Mouse (Mus musculus) midbrain, embryonic 12.5 days (tissue): ENCODE measurements around the gene Tagln. TPM values are rescaled to one million over a fixed set of nuclear protein-coding genes. Genes with fewer than 3 reads are reported as not detected.

Source experiments
- ATAC-seq: fragments of 200-750 bp; cut with Nextera tagmentation; 2 replicates; pipeline ENCODE4 v1.8.0; 2017; ENCODE audit warnings: low read depth, moderate TSS enrichment, moderate library complexity; ENCODE audit not compliant: low FRiP score
- H3K27ac ChIP-seq: fragments of 300-500 bp; sonication (generic); replicated peaks from 2 replicates; pipeline ENCODE4 v1.5.1; 2016; ENCODE audit warnings: mild to moderate bottlenecking
- H3K27me3 ChIP-seq: fragments of 300-500 bp; sonication (generic); 2 replicates; pipeline ENCODE4 v1.6.1; 2016; ENCODE audit warnings: mild to moderate bottlenecking
- H3K36me3 ChIP-seq: fragments of 300-500 bp; sonication (generic); 2 replicates; pipeline ENCODE4 v1.6.1; 2016
- H3K4me1 ChIP-seq: fragments of 300-500 bp; sonication (generic); 2 replicates; pipeline ENCODE4 v1.6.1; 2016
- H3K4me2 ChIP-seq: fragments of 300-500 bp; sonication (generic); replicated peaks from 2 replicates; pipeline ENCODE4 v1.6.1; 2016; ENCODE audit warnings: mild to moderate bottlenecking, moderate library complexity
- H3K4me3 ChIP-seq: fragments of 300-500 bp; sonication (generic); 2 replicates; pipeline ENCODE4 v1.5.1; 2016; ENCODE audit warnings: mild to moderate bottlenecking
- H3K9ac ChIP-seq: fragments of 300-500 bp; sonication (generic); replicated peaks from 2 replicates; pipeline ENCODE4 v1.6.1; 2016; ENCODE audit warnings: mild to moderate bottlenecking, moderate library complexity
- H3K9me3 ChIP-seq: fragments of 300-500 bp; sonication (generic); 2 replicates; pipeline ENCODE4 v1.6.1; 2016; ENCODE audit warnings: mild to moderate bottlenecking
- WGBS: fragments of 180-500 bp; shearing (Covaris S2); methylation state at CpG from one replicate; pipeline ENCODE4 v1.1.7; 2016; 5-methylcytosine and 5-hydroxymethylcytosine counted together
- polyA plus RNA-seq: library from polyadenylated mRNA; unstranded; fragments of >200 nt; fragmentation: Nextera tagmentation; extraction: Ambion mirVana; gene quantifications from 2 replicates; pipeline ENCODE4 v1.2.1, GENCODE M21; 2016

Gene Tagln
- polyA plus RNA-seq, 1 experiment from 2014 or later, result 31.6 TPM

DNA sequence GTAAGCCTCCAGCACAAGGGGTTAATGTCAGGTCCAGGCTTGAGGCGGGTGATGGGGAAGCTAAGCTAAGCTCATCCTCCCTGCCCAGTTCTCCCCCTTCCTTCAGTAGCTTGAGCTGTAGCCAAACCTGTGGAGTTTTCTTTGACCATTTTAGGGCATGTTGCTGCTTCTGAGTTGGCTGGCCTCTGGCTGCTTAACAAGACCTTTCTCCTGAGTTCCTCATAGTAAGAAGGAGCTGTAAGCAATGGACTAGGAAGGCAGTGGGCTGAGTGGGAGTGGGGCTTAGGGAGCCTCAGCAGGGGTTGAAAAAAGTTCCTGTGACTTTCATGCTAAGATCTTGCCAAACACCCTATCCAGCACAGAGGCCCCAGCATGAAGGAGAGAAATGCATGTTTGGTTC, 16.0 kb downstream of the Tagln start:
- no peaks in the 10 kb centered on the region for H3K27me3 ChIP-seq
- H3K9me3 ChIP-seq, result no peaks in the 10 kb centered on the region
- H3K4me3 ChIP-seq, result no peak overlapping the region
- H3K4me2 ChIP-seq, result no peak overlapping the region
- peaks cover 76% of the 10 kb centered on the region for H3K36me3 ChIP-seq
- no peaks in the 10 kb centered on the region for H3K4me1 ChIP-seq
- no peak for ATAC-seq
- no peak overlapping the region for H3K27ac ChIP-seq
- 52% methylated on average over 1 of the region's 1 CpGs for WGBS
- no peak overlapping the region for H3K9ac ChIP-seq

DNA sequence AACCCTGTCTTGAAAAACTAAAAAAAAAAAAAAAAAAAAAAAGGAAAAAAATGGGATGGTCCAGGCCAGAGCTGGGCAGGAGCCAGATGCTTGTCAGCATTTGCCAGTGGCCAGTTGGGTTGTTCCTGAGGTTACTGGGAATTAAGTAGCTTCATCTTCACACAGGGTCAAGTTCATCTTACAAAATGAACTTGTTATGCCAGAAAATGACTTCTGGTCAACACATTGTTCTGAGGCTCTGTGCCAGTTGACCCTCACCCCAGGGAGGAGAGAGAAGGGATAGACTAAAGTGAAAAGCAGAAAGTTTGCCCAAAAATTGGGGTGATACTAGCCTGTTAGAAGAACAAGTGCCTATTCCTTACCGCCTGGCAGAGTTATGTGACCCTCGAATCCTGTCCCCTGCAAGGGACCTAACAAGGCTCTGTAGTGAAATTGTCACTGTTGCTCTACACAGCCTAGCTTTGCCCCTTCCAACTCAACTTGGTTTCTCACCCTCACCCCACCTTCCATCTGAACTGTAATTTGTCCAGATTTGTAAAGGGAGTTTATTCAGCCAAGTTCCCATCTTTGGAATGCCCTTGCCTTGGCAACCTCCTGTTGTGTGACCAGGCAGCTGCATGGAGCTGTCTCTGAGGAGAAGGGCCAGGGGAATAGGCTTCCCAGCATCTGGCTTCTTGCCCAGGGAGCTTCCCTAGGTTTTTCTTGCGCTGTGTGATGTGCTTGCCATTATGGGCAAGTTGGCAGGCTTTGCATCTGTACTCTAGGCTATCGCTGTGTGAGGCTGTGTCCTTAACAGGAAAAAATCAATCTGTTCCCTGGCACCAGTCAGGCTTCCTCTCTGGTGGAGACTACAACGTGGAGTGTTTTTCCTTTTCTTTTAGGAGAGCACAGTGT, 18.6 kb downstream of the Tagln start:
- H3K9ac ChIP-seq, result no peak overlapping the region
- no peaks in the 10 kb centered on the region for H3K27me3 ChIP-seq
- ATAC-seq, result no peak
- H3K9me3 ChIP-seq, result no peaks in the 10 kb centered on the region
- no peak overlapping the region for H3K27ac ChIP-seq
- no peak overlapping the region for H3K4me3 ChIP-seq
- WGBS, result 92% methylated on average over 5 of the region's 5 CpGs
- no peaks in the 10 kb centered on the region for H3K4me1 ChIP-seq
- H3K36me3 ChIP-seq, result peaks cover 87% of the 10 kb centered on the region
- H3K4me2 ChIP-seq, result no peak overlapping the region

DNA sequence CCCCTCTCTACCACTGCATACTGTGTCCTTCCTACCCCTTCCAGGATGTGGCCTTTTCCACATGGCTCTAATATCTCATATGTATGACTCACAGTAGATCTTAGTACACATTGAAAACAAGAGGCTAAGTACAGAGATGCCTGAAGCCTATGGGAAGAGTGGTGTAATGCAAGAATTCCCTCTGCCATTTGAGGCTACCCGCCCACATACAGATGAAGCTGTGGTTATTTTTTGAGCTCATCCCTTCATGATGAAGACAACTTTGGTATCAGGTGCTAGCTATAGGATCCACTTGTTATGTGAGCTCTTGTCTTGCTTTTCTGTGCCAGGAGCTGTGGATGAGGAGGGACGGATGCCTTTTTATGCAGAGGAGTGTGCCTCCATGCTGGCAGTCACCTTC, 20.2 kb downstream of the Tagln start:
- Histone ChIP-seq H3K4me2 (no peak overlapping the region), H3K4me3 (no peak overlapping the region), H3K4me1 (no peaks in the 10 kb centered on the region), H3K27ac (no peak overlapping the region), H3K9me3 (no peaks in the 10 kb centered on the region), H3K36me3 (peaks cover 92% of the 10 kb centered on the region), H3K27me3 (no peaks in the 10 kb centered on the region), H3K9ac (no peak overlapping the region)
- no peak for ATAC-seq
- 91% methylated on average over 2 of the region's 2 CpGs for WGBS

GRCm38 (mm10) chr9:45911673-45912072, 24.2 kb downstream of the Tagln start:
- Histone ChIP-seq H3K36me3 (peaks cover 76% of the 10 kb centered on the region), H3K27me3 (no peaks in the 10 kb centered on the region), H3K4me3 (no peak overlapping the region), H3K4me2 (no peak overlapping the region), H3K9ac (no peak overlapping the region), H3K4me1 (peaks cover 15% of the 10 kb centered on the region), H3K9me3 (no peaks in the 10 kb centered on the region), H3K27ac (no peak overlapping the region)
- no peak for ATAC-seq
- 84% methylated on average over 1 of the region's 1 CpGs for WGBS

- H3K9ac ChIP-seq, result no peak overlapping the region
- H3K27me3 ChIP-seq, result no peaks in the 10 kb centered on the region
- H3K4me1 ChIP-seq, result peaks cover 15% of the 10 kb centered on the region
- H3K4me2 ChIP-seq, result no peak overlapping the region
- H3K36me3 ChIP-seq, result peaks cover 70% of the 10 kb centered on the region
- H3K4me3 ChIP-seq, result no peak overlapping the region
- no peaks in the 10 kb centered on the region for H3K9me3 ChIP-seq
- no peak for ATAC-seq
- H3K27ac ChIP-seq, result no peak overlapping the region
- 90% methylated on average over 3 of the region's 3 CpGs for WGBS
Observed at GRCm38 (mm10) chr9:45910995-45911394, 24.9 kb downstream of the Tagln start.

- peaks cover 27% of the 10 kb centered on the region for H3K4me1 ChIP-seq
- no peaks in the 10 kb centered on the region for H3K9me3 ChIP-seq
- H3K4me2 ChIP-seq, result peak overlapping the region; percentile 77
- WGBS, result 1% methylated on average over 19 of the region's 19 CpGs
- H3K36me3 ChIP-seq, result peaks cover 46% of the 10 kb centered on the region
- H3K9ac ChIP-seq, result peak overlapping the region; percentile 95
- no peak; the same call in 1 of the 2 replicates for ATAC-seq
- peak overlapping the region; percentile 95 for H3K27ac ChIP-seq
- H3K27me3 ChIP-seq, result no peaks in the 10 kb centered on the region
- peak overlapping the region; percentile 95 for H3K4me3 ChIP-seq
Observed at GRCm38 (mm10) chr9:45907078-45907428, 28.8 kb downstream of the Tagln start.

DNA sequence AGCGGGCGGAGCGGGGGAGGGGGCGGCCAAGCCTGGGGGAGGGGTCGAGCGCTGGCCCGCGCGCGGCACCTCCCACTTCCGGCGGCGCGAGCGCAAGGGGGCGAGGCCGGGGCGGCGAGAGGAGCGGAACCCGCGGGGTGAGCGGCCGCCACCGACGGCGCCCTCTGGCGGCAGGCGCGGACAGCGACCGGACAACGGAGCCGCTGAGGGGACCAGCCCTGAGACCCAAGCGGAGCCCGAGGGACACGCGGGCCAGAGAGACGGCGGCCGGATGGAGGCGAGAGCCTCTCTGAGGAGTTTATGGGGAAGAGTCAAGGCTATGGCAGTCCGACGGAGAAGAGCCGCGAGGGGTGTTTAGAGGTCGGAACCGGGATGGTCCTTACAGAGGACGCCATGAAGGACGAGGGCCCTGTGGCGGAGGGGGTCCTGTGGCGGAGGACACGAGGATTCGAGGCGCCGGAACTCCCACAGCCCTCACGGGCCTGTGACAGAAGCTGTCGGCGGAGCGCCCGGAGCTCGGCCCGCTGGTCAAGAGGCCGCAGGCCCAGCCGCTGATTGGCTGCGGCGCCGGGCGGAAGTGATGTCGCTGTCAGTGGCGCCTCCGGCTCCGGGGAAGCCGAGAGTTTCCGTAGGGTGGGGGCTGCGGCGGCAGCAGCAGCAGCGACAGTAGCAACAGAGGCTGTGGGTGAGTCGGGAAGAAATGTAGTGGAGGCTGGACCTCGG, 29.3 kb downstream of the Tagln start, which contains the start of the genes Pcsk7 and Rnf214:
TSS of gene Pcsk7 (plus strand) at position 143 of the 723 bp plus-strand sequence.
TSS of gene Rnf214 (minus strand) at position 557 of the 723 bp plus-strand sequence.
- WGBS, result under 1% methylated on average over 68 of the region's 80 CpGs
- H3K4me3 ChIP-seq, result peak within 1 kb of the TSS; percentile 95
- peaks cover 46% of the 10 kb centered on the region for H3K36me3 ChIP-seq
- H3K27me3 ChIP-seq, result no peaks in the 10 kb centered on the region
- no peaks in the 10 kb centered on the region for H3K9me3 ChIP-seq
- peak within 1 kb of the TSS; percentile 95 for H3K9ac ChIP-seq
- peaks cover 27% of the 10 kb centered on the region for H3K4me1 ChIP-seq
- peak within 1 kb of the TSS; percentile 77 for H3K4me2 ChIP-seq
- ATAC-seq, result peak; percentile 92
- H3K27ac ChIP-seq, result peak within 1 kb of the TSS; percentile 95

- Histone ChIP-seq H3K36me3 (peaks cover 40% of the 10 kb centered on the region), H3K9ac (peak overlapping the region; percentile 95), H3K4me3 (peak overlapping the region; percentile 95), H3K9me3 (no peaks in the 10 kb centered on the region), H3K27me3 (no peaks in the 10 kb centered on the region), H3K4me2 (peak overlapping the region; percentile 77), H3K27ac (peak overlapping the region; percentile 95), H3K4me1 (peaks cover 27% of the 10 kb centered on the region)
- WGBS, result 0% methylated on average over 22 of the region's 27 CpGs
- peak; percentile 69 for ATAC-seq
Observed at GRCm38 (mm10) chr9:45905811-45906237, 30.0 kb downstream of the Tagln start.

DNA sequence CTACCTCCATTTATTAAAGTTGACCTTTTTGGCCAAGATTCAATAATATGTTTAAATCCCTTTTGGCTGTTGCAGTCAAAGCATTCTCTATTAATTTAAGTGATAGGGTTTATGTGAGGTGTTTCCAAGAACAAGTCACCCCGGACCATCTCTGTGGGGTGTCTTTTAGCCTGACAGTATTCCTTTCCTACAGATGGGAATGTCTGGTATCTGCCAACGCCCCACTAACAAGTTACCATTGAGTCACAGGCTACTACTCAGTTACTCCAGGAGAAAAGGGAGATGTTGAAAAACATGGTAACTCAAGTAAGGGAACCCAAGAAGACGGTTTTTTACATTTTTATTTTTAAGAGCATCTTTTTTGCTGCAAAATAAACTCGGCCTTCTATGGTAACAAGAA, 30.7 kb downstream of the Tagln start:
- ATAC-seq, result no peak
- peak overlapping the region; percentile 95; the same call in 1 of the 2 replicates for H3K9ac ChIP-seq
- H3K27me3 ChIP-seq, result no peaks in the 10 kb centered on the region
- peak overlapping the region; percentile 95 for H3K4me3 ChIP-seq
- 64% methylated on average over 4 of the region's 4 CpGs for WGBS
- peaks cover 37% of the 10 kb centered on the region for H3K36me3 ChIP-seq
- H3K27ac ChIP-seq, result no peak overlapping the region
- H3K4me2 ChIP-seq, result peak overlapping the region; percentile 77
- no peaks in the 10 kb centered on the region for H3K9me3 ChIP-seq
- peaks cover 27% of the 10 kb centered on the region for H3K4me1 ChIP-seq

DNA sequence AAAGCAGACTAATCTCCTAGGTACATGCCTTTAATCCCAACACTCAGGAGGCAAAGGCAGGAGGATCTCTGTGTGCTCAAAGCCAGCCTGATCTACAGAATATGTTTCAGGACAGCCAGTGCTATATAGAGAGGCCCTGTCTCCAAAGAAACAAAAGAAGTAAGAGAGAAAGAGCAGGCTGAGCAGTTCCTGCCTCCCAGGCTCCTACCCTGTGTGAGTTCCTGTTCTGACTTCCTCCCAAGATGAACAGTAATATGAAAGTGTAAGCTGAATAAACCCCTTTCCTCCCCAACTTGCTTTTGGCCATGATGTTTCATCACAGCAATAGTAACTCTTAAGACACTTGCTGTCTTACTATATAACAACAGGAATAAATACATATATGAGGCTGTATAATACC, 42.2 kb downstream of the Tagln start:
- H3K36me3 ChIP-seq, result peaks cover 91% of the 10 kb centered on the region

More for the DNA sequence above, 42.2 kb downstream of the Tagln start:
- Histone ChIP-seq H3K4me1 (no peaks in the 10 kb centered on the region), H3K4me3 (no peak overlapping the region), H3K9ac (no peak overlapping the region), H3K27me3 (no peaks in the 10 kb centered on the region), H3K9me3 (no peaks in the 10 kb centered on the region), H3K27ac (no peak overlapping the region), H3K4me2 (no peak overlapping the region)
- no peak for ATAC-seq
